Mouse (Mus musculus) myocyte (in vitro differentiated cells): ENCODE results near the gene Ccr10. TPM values are rescaled to one million over a fixed set of nuclear protein-coding genes. Genes with fewer than 3 reads are reported as not detected.

ENCODE experiments used
- H3K27me3 ChIP-seq: one replicate; pipeline ENCODE4 v1.6.1; 2011; ENCODE audit not compliant: control insufficient read depth, insufficient read depth, insufficient read length
- H3K36me3 ChIP-seq: one replicate; pipeline ENCODE4 v1.6.1; 2011; ENCODE audit not compliant: control insufficient read depth, insufficient read depth
- H3K4me2 ChIP-seq: one replicate; pipeline ENCODE4 v1.6.1; 2011; ENCODE audit warnings: low read depth, control low read depth
- H3K4me3 ChIP-seq: one replicate; pipeline ENCODE4 v1.5.1; 2011; ENCODE audit warnings: mild to moderate bottlenecking, control low read depth, moderate library complexity
- H3K79me2 ChIP-seq: one replicate; pipeline ENCODE4 v1.6.1; 2011; ENCODE audit not compliant: control insufficient read depth, insufficient read depth
- H3ac ChIP-seq: one replicate; pipeline ENCODE4 v1.6.1; 2011; ENCODE audit not compliant: control insufficient read depth, insufficient read length
- CEBPB ChIP-seq: IDR thresholded peaks from 2 replicates; pipeline ENCODE4 v1.6.1; 2011; ENCODE audit warnings: mild to moderate bottlenecking, moderate library complexity; ENCODE audit not compliant: poor library complexity, insufficient read depth, severe bottlenecking
- E2F4 ChIP-seq: IDR thresholded peaks from one replicate; pipeline ENCODE4 v1.6.1; 2011; ENCODE audit warnings: mild to moderate bottlenecking, control low read depth, moderate library complexity; ENCODE audit not compliant: insufficient read depth
- MAX ChIP-seq: IDR thresholded peaks from one replicate; pipeline ENCODE4 v1.6.1; 2011; ENCODE audit warnings: low read depth, mild to moderate bottlenecking, control low read depth
- MYOD1 ChIP-seq, 3 experiments: IDR thresholded peaks; one replicate each; pipeline ENCODE4 v1.6.1; 2011; ENCODE audit warnings: control low read depth in 2 of 3, low read depth in 2 of 3, mild to moderate bottlenecking in 2 of 3, moderate library complexity in 1 of 3; ENCODE audit not compliant: insufficient read length in 2 of 3, control insufficient read depth in 1 of 3
- MYOG ChIP-seq, 3 experiments: IDR thresholded peaks; one replicate each; pipeline ENCODE4 v1.6.1; 2011; ENCODE audit warnings: control low read depth in 2 of 3, low read depth in 2 of 3, mild to moderate bottlenecking in 2 of 3; ENCODE audit not compliant: insufficient read length in 2 of 3, control insufficient read depth in 1 of 3, insufficient read depth in 1 of 3
- POLR2A ChIP-seq: IDR thresholded peaks from one replicate; pipeline ENCODE4 v1.6.1; 2011; ENCODE audit warnings: low read depth, mild to moderate bottlenecking, control low read depth, moderate library complexity; ENCODE audit not compliant: insufficient read length
- POLR2AphosphoS2 ChIP-seq: IDR thresholded peaks from one replicate; pipeline ENCODE4 v1.6.1; 2011; ENCODE audit warnings: low read depth, control low read depth; ENCODE audit not compliant: insufficient read length
- REST ChIP-seq: IDR thresholded peaks from one replicate; pipeline ENCODE4 v1.6.1; 2011; ENCODE audit warnings: mild to moderate bottlenecking, control low read depth, moderate library complexity; ENCODE audit not compliant: insufficient read depth, insufficient read length
- SRF ChIP-seq: IDR thresholded peaks from one replicate; pipeline ENCODE4 v1.6.1; 2011; ENCODE audit warnings: low read depth; ENCODE audit not compliant: control insufficient read depth, insufficient read length
- TCF12 ChIP-seq: IDR thresholded peaks from one replicate; pipeline ENCODE4 v1.6.1; 2011; ENCODE audit warnings: mild to moderate bottlenecking, control low read depth; ENCODE audit not compliant: poor library complexity, insufficient read depth, severe bottlenecking
- TCF3 ChIP-seq: IDR thresholded peaks from one replicate; pipeline ENCODE4 v1.6.1; 2011; ENCODE audit warnings: low read depth, control low read depth; ENCODE audit not compliant: insufficient read length
- USF1 ChIP-seq: IDR thresholded peaks from one replicate; pipeline ENCODE4 v1.6.1; 2011; ENCODE audit warnings: low read depth, mild to moderate bottlenecking, control low read depth, moderate library complexity
- polyA plus RNA-seq: library from polyadenylated mRNA; unstranded; fragments of >200 nt; fragmentation: generic; extraction: Trizol; gene quantifications from one replicate; pipeline ENCODE4 v1.2.1, GENCODE M21; 2012; ENCODE audit warnings: missing spikeins

Gene Ccr10
- polyA plus RNA-seq, 1 experiment: 0.56 TPM

GRCm38 (mm10) chr11:101188166-101188805 is 13.0 kb upstream of the Ccr10 start:
- TF ChIP-seq USF1 (no peak), REST (no peak)
- H3ac ChIP-seq: no peak overlapping the region
- H3K4me3 ChIP-seq: no peak overlapping the region
- H3K27me3 ChIP-seq: no peaks in the 10 kb centered on the region
- no peaks in the 10 kb centered on the region for H3K79me2 ChIP-seq
- no peaks in the 10 kb centered on the region for H3K36me3 ChIP-seq
- no peak overlapping the region for H3K4me2 ChIP-seq

GRCm38 (mm10) chr11:101187541-101187940 is 12.3 kb upstream of the Ccr10 start:
- TF ChIP-seq E2F4: no peak
- no peak for TF ChIP-seq TCF12
- no peak for TF ChIP-seq CEBPB
- TF ChIP-seq MAX: no peak
- TF ChIP-seq REST: no peak
- no peak for TF ChIP-seq MYOD1 (IDR thresholded peaks at IDR 0.05; ENCODE audit: control insufficient read depth in 1 of 3, insufficient read length in 2 of 3, low read depth in 2 of 3)
- TF ChIP-seq USF1: no peak
- TF ChIP-seq POLR2AphosphoS2: no peak
- TF ChIP-seq SRF: no peak
- no peak for TF ChIP-seq POLR2A
- TF ChIP-seq MYOG (IDR thresholded peaks at IDR 0.05; ENCODE audit: control insufficient read depth in 1 of 3, insufficient read depth in 1 of 3, insufficient read length in 2 of 3, low read depth in 2 of 3): no peak
- TF ChIP-seq TCF3: no peak
- H3K27me3 ChIP-seq: no peaks in the 10 kb centered on the region
- H3K4me2 ChIP-seq: no peak overlapping the region
- H3K4me3 ChIP-seq: no peak overlapping the region
- no peaks in the 10 kb centered on the region for H3K36me3 ChIP-seq
- no peak overlapping the region for H3ac ChIP-seq
- no peaks in the 10 kb centered on the region for H3K79me2 ChIP-seq

GRCm38 (mm10) chr11:101186526-101187247 is 11.4 kb upstream of the Ccr10 start:
- no peak overlapping the region for H3K4me2 ChIP-seq
- no peak overlapping the region for H3K4me3 ChIP-seq
- H3ac ChIP-seq: no peak overlapping the region
- no peaks in the 10 kb centered on the region for H3K79me2 ChIP-seq
- TF ChIP-seq REST: no peak
- no peak for TF ChIP-seq POLR2A
- TF ChIP-seq POLR2AphosphoS2: no peak
- TF ChIP-seq SRF: no peak
- TF ChIP-seq E2F4: no peak
- H3K27me3 ChIP-seq: no peaks in the 10 kb centered on the region
- H3K36me3 ChIP-seq: no peaks in the 10 kb centered on the region

- Histone ChIP-seq H3K27me3 (no peaks in the 10 kb centered on the region), H3ac (no peak overlapping the region), H3K36me3 (no peaks in the 10 kb centered on the region), H3K4me3 (no peak overlapping the region), H3K79me2 (no peaks in the 10 kb centered on the region), H3K4me2 (no peak overlapping the region)
- no peak for TF ChIP-seq E2F4
- TF ChIP-seq POLR2AphosphoS2: no peak
- TF ChIP-seq SRF: no peak
- no peak for TF ChIP-seq MYOG (IDR thresholded peaks at IDR 0.05; ENCODE audit: control insufficient read depth in 1 of 3, insufficient read depth in 1 of 3, insufficient read length in 2 of 3, low read depth in 2 of 3)
- TF ChIP-seq MYOD1 (IDR thresholded peaks at IDR 0.05; ENCODE audit: control insufficient read depth in 1 of 3, insufficient read length in 2 of 3, low read depth in 2 of 3): no peak
These were observed 10.2 kb upstream of the Ccr10 start for GRCm38 (mm10) chr11:101185441-101185840.

- Histone ChIP-seq H3K79me2 (no peaks in the 10 kb centered on the region), H3K4me2 (no peak overlapping the region), H3ac (no peak overlapping the region), H3K36me3 (no peaks in the 10 kb centered on the region), H3K4me3 (no peak overlapping the region), H3K27me3 (no peaks in the 10 kb centered on the region)
- TF ChIP-seq SRF (no peak), MAX (no peak), POLR2AphosphoS2 (no peak), REST (no peak), TCF12 (no peak), USF1 (no peak), MYOD1 (IDR thresholded peaks at IDR 0.05; ENCODE audit: control insufficient read depth in 1 of 3, insufficient read length in 2 of 3, low read depth in 2 of 3) (no peak), MYOG (IDR thresholded peaks at IDR 0.05; ENCODE audit: control insufficient read depth in 1 of 3, insufficient read depth in 1 of 3, insufficient read length in 2 of 3, low read depth in 2 of 3) (no peak), CEBPB (no peak), TCF3 (no peak), POLR2A (no peak), E2F4 (no peak)
These were observed 9.7 kb upstream of the Ccr10 start for GRCm38 (mm10) chr11:101184984-101185383.
